Mouse (Mus musculus): ENCODE data around the gene Dusp28. TPM values are rescaled to one million over a fixed set of nuclear protein-coding genes. Genes with fewer than 3 reads are reported as not detected.

Dusp28 gene
- total RNA-seq (2021): 12.9 and 13.6 TPM in 2 replicates
- long read RNA-seq, experiment 1, transcript Dusp28-201 (2 exons, 1,314 nt): major isoform, 14 of 27 reads
- long read RNA-seq, experiment 1, partial matches to known transcripts: 0 of 27 reads
- long read RNA-seq, experiment 1, other reads (novel, unspliced or antisense): 13 of 27 reads
- long read RNA-seq, experiment 2, transcript Dusp28-201 (2 exons, 1,314 nt): major isoform, 16 of 21 reads
- long read RNA-seq, experiment 2, partial matches to known transcripts: 4 of 21 reads
- long read RNA-seq, experiment 2, other reads (novel, unspliced or antisense): 1 of 21 reads

- peak; percentile 97 for DNase-seq
These were observed at the start of gene Dusp28 for GRCm38 (mm10) chr1:92906779-92907631. Dusp28 (plus strand) TSS chr1:92906981.

GRCm38 (mm10) chr1:92861503-92861902 lies 45.3 kb upstream of the Dusp28 start:
- no peak for DNase-seq

GRCm38 (mm10) chr1:92863268-92863667 lies 43.5 kb upstream of the Dusp28 start:
- DNase-seq: no peak

DNA sequence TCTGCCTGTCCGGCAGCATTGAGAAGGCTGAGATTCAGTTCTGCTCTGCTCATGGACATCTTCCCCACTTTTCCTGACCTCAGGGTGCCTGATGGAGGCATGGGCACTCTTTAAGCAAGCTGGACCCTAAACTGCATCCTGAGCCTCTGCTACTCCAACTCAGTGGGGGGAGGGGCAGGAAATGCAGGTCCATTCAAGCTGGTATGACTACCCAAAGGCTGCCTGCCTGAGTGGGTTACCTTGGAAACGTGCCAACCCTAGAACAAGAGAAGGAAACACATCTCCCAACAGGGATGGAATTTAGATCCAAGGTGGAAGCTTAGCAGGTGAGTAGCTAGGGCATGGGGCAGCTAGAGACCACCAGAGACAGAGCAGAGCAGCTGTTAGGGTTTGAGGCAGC lies 40.6 kb upstream of the Dusp28 start:
- no peak for DNase-seq

DNA sequence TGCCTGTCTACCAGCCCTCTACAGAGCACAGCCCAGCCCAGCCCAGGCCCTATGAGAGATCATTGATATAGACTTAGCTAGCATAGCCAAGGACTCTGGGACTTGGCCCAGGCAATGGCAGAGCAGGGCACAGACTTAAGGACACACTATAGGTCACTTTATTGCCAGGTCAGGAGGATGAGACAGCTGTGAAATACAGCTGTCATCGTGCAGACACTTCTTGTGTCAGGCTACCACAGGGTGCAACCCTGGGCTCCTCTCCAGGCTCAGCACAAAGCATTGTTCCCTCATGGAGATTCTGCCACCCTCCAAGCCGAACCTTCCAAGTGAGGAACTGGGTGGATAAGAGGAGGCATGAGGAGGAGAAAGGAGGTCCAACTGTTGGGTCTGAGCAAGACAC lies 36.8 kb upstream of the Dusp28 start:
- no peak for DNase-seq

DNA sequence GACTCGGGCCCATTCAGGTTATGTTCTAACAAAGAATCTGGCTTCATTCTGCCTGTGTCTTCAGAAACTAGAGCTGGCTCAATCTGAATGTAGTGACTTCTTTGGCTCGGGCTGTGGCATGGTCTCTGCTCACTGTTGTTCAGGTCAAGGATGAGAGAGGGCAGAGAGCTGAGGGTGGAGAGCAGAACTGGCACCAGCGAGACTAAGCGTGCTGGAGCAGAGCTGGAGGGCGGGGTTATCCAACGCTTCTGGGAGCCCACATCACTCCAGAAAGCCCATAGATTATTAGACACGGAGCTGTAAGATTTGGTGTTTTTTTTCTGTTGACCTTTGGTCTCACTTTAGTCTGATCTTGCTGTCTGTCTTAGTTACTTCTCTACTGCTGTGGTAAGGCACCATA lies 34.1 kb upstream of the Dusp28 start:
- no peak for DNase-seq

- DNase-seq: no peak
These were observed 32.8 kb upstream of the Dusp28 start for GRCm38 (mm10) chr1:92874011-92874410.

GRCm38 (mm10) chr1:92875360-92876111 lies 31.2 kb upstream of the Dusp28 start:
- no peak for DNase-seq

DNA sequence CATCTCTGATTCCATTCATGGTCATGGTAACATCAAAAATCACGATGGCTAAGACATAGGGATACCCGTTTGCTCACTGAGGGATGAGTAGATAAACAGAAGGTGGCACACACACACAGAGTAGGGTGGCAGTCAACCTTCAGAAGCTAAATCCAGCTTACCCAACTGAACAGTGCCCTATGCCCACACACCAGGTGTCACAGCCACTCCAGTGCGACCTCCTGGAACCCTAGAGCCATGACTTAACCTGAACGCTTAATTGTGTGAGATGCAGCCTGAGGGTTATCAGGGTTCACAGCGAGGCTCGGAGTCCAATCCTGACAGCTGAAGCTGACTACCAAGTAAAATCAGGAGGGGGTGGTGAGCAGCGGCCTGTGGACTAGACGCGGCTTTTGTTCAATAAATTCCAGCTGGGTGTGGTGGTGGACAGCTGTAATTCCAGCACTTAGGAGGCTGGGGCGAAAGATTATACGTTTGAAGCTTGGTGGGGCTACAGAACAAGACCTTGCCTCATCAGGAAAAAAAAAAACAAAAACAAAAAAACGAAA lies 29.3 kb upstream of the Dusp28 start:
- DNase-seq: no peak

DNA sequence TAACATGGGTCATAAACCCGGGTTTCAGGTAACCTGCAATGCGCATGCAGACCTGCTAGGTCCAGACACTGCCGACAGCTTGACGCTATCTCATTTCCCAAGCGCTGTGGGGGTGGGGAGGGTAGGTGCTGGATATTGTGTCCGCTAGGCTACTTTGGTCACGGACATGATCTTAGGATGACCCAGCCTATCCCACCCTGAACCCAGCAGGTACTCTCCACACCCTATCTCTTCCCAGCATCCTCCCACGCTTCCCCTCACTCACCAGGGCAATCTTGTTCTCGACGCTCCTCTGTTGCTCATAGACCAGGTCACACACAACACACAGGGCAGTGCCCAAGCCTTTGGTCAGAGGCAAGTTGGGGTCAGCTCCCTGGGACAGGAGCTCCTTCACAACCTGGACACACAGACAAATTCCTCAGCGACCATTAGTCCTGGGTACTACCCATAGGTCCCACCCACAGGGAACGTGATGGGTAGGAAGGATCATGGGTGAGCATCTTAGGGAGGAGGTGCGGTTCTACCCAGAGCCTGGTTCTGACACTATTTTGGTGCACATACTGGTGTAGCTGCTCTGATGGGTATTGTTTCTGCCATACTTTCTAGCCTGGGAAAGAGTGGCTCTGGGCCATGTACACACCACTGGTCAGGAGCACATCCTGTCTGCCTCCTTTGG lies 28.6 kb upstream of the Dusp28 start:
- no peak for DNase-seq

DNA sequence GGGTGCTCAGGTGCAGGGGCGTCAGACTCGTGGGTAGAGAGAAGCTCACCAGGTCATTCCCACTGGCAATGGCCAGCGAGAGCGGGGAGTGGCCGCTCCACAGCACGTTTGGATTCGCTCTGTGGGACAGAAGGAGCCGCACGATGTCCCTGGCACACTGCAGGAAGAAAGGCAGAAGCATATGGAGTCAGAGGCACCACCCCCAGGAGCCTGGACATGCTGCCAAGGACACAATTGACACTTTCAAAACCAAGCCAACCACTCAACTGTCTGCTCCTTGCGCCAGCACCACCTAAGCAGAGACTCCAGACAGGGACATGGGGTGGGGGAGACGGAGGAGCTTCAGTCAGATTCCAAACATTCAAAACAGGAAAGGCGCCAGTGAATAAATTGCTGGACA lies 27.5 kb upstream of the Dusp28 start:
- no peak for DNase-seq

- DNase-seq: no peak
These were observed 26.7 kb upstream of the Dusp28 start for GRCm38 (mm10) chr1:92880101-92880500.

- DNase-seq: no peak
These were observed 24.8 kb upstream of the Dusp28 start for GRCm38 (mm10) chr1:92881982-92882381.

DNA sequence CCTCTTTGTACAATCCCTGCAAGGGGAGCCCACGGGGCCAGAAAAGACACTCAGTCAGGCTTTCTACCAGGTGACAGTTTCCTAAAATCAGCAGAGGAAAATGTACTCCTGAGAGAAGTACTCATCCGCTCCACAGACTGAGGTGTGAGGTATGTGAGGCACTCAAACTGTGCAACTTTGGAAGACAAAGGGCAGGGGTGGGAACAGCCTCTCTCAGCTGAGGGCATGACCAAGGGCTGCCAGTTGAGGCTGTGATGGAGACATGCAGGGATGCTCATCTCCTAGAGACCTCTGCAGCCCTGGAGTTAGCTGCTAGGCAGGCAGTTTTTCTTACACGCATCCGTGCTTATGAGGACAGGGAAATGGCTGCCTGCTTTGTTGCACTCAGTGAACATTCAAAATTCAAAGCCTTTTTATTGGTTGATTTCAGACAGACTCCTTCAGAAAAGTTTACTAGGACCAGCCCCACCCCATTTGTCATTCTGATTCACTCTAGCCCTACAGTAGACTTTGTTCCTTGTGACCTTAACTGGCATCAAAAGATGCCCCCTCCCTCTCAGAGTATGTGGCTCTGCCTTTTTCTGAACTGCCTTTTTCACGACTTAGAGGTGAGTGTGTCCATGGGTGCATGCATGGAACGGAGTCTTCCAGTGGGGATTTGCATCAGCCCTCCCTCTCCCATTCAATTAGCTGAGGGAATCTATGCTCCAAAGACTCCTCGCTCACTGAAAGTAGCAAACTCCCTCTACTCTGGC lies 17.7 kb upstream of the Dusp28 start:
- no peak for DNase-seq

DNA sequence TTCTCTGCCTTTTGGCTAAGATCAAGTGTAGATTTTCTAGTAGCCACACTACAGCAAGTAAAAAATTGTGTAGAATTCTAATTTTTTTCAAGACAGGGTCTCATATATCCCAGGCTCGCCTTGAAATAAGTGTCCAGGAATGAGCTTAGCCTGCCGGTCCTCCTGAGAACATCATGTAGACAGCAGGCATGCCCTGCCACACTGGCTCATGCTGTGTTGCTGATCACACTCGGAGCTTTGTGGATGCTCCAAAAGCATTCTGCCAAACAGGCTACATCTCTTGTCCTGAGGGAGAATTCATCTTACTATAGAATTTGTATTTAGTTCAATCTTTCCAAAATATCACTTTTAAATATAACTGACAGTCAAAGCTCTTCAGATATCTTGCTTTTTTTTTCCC lies 14.0 kb upstream of the Dusp28 start:
- no peak for DNase-seq

DNA sequence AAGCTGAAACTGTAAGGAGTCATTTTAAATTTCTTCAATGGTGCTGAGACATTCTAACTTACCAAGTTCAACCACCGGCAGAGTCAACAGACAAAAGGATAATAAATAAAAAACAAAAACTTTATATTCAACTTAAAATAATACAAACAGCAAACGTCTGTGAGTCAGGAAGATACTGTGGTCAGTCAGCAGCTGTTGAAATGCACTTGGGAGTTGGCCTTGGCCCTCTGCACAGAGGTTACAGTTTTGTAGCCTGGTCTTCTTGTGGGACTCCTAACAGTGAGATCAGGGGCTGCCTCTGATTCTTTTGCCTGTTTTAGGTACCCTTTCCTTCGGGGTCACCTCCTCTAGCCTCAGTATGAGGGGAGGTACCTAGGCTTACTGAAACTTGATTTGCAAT lies 12.9 kb upstream of the Dusp28 start:
- DNase-seq: no peak

DNA sequence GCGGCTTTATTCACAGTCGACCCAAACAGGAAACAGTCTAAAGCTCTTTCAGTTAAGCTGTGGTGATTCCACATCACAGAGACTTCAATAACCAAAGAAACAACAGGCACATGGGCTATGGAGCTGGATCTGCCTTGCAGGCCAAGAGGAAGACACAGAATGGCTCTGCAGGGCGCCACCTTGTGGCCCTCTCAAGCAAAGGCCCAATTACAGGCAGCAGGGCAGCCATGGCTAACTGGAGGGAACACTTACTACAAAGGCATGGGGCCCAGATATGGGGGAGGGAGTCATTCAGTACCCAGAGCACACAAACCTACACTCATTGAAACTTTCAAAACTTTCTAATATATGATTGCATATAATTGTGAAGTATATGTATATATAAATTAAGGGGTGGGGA lies 11.7 kb upstream of the Dusp28 start:
- DNase-seq: peak; percentile 86

- peak; percentile 78 for DNase-seq
These were observed 4.0 kb upstream of the Dusp28 start, which contains the start of gene Ankmy1 for GRCm38 (mm10) chr1:92902786-92903185. Ankmy1 (minus strand) TSS chr1:92902906.

DNA sequence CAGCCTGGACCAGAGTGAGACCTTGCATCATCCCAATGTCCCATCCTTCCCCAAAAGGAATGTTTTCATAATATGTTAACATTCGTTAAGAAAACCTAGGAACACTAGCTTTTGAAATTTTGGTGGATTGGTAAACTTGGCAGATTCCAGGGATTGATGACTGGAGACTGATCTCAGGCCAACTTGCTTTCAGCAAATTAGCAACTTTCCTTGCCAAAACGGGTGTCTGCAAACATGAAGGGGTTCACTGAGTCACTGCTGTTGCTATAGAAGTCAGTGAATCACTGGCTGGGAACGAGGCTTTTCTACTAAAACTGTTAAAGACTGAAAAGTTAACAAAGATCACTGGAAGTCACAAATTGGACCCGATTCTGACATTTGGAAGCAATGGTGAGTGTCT lies 3.2 kb upstream of the Dusp28 start:
- DNase-seq: peak; percentile 63

GRCm38 (mm10) chr1:92905703-92906310 lies 974 bp upstream of the Dusp28 start:
- DNase-seq: peak; percentile 3

Data from adrenal gland, postnatal 14 days (tissue).